Mouse (Mus musculus) thymus, adult 2 months (tissue): ENCODE data around the gene Abcc4.

Experiments
- CTCF ChIP-seq: fragments of 200-500 bp; IDR thresholded peaks from 2 replicates; pipeline ENCODE4 v1.5.1; 2012; ENCODE audit warnings: mild to moderate bottlenecking, control low read depth, low read length, moderate library complexity, borderline replicate concordance; ENCODE audit not compliant: control insufficient read depth, poor library complexity, insufficient read depth; ENCODE audit errors: extremely low read depth
- POLR2A ChIP-seq: fragments of 200-500 bp; IDR thresholded peaks from 2 replicates; pipeline ENCODE4 v1.6.1; 2012; ENCODE audit warnings: mild to moderate bottlenecking, low read length, control low read depth, moderate library complexity; ENCODE audit not compliant: control insufficient read depth, poor library complexity, insufficient read depth; ENCODE audit errors: extremely low read depth

DNA sequence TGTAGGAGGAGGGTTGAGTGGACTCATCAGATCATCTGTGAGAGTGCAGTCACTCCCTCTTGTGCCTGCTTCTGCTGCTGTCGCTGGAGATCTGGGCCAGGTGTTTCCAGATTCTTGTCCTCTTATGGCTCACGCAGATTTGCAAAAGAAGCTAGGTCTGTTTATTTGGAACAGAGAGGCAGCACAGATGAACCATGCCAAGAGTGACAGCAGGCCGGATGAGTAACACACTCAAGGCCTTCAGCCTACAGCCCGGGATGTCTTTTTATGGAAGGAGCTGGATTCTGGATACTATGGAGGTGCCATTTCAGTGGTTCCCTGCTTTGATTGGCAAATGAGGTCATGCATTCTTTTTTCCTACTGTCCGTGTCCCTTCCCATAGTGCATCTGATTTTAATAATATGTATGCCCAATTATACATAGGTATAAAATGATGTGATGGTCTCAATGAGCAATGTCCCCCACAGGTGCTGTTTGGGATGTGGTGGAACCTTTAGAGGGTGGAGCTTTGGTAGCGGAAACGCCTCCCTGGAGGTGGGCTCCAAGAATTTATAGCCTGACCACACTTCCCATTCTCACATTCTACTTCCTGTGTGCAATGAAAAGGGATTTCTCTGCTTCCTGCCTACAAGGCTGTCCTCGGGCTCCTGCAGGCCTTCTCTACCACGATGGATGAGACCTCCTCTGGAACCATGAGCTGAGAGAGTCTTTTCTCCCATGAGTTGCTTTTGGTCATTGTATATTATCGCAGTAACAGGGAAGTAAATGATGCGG, 18.1 kb upstream of the Abcc4 start:
- TF ChIP-seq CTCF, result no peak
- no peak for TF ChIP-seq POLR2A
